Mouse (Mus musculus) bone marrow macrophage, adult 2 months (primary cell): ENCODE results near the gene Bcas1.

Source experiments
- CTCF ChIP-seq: IDR thresholded peaks from 2 replicates; pipeline ENCODE4 v1.5.1; 2012; ENCODE audit warnings: low read depth, mild to moderate bottlenecking, low read length, moderate library complexity
- POLR2A ChIP-seq: IDR thresholded peaks from 2 replicates; pipeline ENCODE4 v1.6.1; 2012; ENCODE audit warnings: mild to moderate bottlenecking, low read depth, low read length, borderline replicate concordance

DNA sequence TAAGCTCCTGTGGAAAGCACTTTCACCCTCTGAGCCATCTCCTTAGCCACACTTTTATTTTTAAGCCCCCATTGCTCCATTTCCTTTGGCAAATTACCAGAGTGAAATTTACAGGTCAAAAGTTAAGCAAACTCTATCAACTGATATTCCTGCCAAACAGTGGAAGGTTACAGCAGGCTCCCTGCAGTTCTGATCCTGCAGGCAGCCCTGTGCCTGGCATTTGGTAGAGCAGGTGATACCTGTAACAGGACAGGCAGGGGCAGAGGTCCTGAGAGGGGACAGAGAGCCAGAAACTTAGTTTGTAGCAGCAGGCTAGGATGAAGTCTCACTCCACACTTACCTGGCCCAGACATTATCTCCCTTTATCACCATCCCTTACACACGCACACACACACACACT lies 35.7 kb downstream of the Bcas1 start:
- TF ChIP-seq CTCF (no peak), POLR2A (no peak)
